Mouse (Mus musculus) urinary bladder, adult 18-20 months (tissue): ENCODE data around the gene Tnfsf10.

Source experiments
- DNase-seq, 2 experiments: peaks; one replicate each; pipeline ENCODE4 v3.0.0; 2022; ENCODE audit warnings: low spot score in 2 of 2, mixed read lengths in 2 of 2

Tnfsf10 gene

DNA sequence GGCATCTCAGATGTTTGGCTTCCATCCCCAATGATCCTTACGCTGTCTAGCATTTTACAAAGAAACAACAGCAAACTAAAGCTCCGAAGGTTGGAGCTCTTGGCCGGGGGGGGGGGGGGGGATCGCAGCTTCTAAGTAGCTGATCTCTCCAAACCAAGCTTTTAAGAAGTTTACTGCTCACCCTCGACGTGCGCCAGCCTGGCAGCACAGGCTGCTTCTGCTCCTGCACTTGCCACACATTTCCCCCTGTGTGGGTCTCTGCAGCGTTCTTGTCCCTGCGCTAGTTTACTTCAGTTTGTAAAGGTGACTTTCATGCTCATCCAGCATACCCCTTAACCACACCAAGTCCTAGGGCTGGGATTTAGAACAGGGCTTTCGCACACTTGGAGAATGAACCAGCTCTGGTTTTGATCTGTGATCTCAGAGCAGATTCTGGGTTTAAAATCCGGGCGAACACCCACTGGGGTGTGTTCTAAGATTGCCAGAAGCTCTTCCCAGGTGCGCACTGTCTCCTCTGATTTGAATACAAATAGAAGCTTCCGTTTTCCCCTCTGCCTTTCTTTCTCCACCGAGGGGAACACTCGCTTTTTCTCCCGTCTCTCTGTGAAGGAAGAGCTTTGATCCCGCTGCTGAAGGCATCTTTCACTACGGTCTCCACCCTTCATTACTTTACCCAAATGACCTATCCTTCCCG lies 53.9 kb downstream of the Tnfsf10 start:
- DNase-seq = no peak

DNA sequence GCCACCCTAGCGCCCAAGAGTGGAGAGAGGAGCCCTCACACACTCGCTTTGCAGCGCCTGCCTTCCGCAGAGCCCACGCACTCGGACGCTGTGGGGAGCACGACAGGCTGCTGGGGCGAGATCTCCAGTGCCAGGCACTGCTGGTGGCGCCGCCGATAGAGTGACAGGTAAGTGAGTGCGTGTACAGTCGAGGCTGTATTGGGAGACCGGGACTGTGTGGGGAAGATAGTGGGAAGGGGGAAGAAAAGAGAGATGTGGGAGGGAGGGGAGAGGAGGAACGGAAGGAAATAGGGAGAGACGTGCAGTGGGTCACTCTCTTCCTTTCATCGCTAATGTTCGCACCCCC lies 54.4 kb downstream of the Tnfsf10 start, which contains the start of gene Ghsr:
TSS of gene Ghsr (plus strand) at position 76 of the 346 bp plus-strand sequence.
- no peak for DNase-seq

DNA sequence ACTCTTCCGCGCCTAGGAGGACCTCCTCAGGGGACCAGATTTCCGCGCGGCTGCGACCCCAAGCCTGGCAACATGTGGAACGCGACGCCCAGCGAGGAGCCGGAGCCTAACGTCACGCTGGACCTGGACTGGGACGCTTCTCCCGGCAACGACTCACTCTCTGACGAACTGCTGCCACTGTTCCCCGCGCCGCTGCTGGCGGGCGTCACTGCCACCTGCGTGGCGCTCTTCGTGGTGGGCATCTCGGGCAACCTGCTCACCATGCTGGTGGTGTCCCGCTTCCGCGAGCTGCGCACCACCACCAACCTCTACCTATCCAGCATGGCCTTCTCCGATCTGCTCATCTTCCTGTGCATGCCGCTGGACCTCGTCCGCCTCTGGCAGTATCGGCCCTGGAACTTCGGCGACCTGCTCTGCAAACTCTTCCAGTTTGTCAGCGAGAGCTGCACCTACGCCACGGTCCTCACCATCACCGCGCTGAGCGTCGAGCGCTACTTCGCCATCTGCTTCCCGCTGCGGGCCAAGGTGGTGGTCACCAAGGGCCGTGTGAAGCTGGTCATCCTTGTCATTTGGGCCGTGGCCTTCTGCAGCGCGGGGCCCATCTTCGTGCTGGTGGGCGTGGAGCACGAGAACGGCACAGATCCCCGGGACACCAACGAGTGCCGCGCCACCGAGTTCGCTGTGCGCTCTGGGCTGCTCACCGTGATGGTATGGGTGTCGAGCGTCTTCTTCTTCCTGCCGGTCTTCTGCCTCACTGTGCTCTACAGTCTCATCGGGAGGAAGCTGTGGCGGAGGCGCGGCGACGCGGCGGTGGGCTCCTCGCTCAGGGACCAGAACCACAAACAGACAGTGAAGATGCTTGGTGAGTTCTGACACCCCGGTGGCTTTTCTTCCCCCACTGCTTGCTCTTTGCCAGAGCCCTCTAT lies 55.2 kb downstream of the Tnfsf10 start:
- no peak for DNase-seq

DNA sequence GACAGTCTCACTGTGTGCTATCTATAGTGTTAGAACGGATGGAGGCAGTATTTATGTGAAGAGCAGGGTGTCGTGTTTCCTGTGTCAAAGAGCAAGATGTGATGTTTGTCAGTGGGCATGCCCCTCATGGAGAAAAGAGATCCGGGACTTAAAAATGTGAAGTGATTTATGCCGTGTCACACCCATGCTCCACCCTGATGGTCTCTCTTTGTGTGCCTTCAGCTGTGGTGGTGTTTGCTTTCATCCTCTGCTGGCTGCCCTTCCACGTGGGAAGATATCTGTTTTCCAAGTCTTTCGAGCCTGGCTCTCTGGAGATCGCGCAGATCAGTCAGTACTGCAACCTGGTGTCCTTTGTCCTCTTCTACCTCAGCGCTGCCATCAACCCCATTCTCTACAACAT lies 57.6 kb downstream of the Tnfsf10 start:
- no peak for DNase-seq

DNA sequence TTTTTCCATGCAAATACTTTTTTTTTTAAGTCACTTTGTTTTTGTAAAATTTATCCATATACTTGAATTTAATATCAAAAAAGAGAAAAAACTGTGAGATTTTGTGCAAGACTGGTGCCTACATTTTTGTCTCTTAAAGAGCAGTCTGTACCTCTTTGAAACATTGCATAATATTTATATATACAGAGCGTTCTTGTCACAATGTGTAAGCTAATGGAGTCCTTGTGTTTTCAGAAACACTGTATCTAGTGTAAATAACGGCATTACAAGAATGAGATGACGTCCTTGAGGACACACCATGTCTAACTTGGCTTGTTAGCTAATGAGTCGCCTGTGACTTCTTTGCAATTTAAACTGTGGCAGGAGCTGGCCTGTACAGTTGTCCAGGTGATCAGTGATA lies 61.1 kb downstream of the Tnfsf10 start:
- no peak for DNase-seq

DNA sequence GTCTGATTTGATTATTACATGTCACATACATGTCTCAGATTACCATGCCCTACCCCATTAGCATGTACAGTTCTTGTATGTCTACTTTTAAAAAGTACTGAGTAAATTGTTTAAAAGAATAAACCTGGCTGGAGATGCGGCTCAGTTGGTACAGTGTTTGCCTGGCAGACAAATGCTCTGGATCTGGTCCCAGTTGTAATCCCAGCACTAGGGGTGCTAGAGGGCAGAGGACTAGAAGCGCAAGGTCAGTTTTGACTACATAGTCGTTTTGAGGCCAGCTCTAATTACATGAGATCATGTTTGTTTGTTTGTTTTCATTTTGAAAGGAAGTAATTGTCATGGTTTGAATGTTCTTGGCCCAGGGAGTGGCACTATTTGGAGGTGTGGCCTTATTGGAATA lies 68.0 kb downstream of the Tnfsf10 start:
- DNase-seq = no peak

DNA sequence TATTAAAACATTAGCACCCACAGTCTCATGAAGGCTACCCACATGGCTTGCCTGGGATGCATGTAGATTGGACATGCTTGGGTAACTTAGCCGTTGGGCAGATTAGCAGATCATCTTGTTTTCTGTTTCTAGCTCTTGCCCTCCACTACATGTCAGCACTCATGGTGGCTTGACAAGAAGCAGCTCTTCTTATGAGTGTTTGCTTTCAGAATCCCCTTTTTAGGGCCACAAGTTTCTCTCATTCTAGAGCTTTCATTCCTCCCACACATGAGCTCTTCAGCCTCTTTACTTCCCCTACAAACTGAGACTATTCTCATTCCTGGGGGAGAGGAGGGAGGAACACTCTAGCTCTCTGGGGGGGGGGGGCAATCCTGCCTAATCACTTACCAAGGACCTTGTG lies 73.1 kb downstream of the Tnfsf10 start:
- no peak for DNase-seq
